Mouse (Mus musculus) kidney, embryonic 14.5 days (tissue): ENCODE measurements around the gene C2cd6. TPM values are rescaled to one million over a fixed set of nuclear protein-coding genes. Genes with fewer than 3 reads are reported as not detected.

ENCODE experiments used
- ATAC-seq: fragments of 200-750 bp; cut with Nextera tagmentation; 2 replicates; pipeline ENCODE4 v1.8.0; 2017; ENCODE audit warnings: moderate number of reproducible peaks, mild to moderate bottlenecking, moderate TSS enrichment, moderate library complexity; ENCODE audit not compliant: low FRiP score, low TSS enrichment
- H3K27ac ChIP-seq: fragments of 300-500 bp; sonication (generic); 2 replicates; pipeline ENCODE4 v1.5.1; 2014; ENCODE audit warnings: low read depth, mild to moderate bottlenecking, low read length, moderate library complexity, mixed read lengths
- H3K27me3 ChIP-seq: fragments of 300-500 bp; sonication (generic); 2 replicates; pipeline ENCODE4 v1.6.1; 2014; ENCODE audit warnings: mild to moderate bottlenecking, low read length; ENCODE audit not compliant: control insufficient read depth, insufficient read depth
- H3K36me3 ChIP-seq: fragments of 300-500 bp; sonication (generic); 2 replicates; pipeline ENCODE4 v1.6.1; 2014; ENCODE audit warnings: low read length, mixed read lengths; ENCODE audit not compliant: control insufficient read depth, insufficient read depth
- H3K4me1 ChIP-seq: fragments of 300-500 bp; sonication (generic); 2 replicates; pipeline ENCODE4 v1.6.1; 2014; ENCODE audit warnings: low read length, mixed read lengths; ENCODE audit not compliant: control insufficient read depth, insufficient read depth
- H3K4me2 ChIP-seq: fragments of 300-500 bp; sonication (generic); replicated peaks from 2 replicates; pipeline ENCODE4 v1.6.1; 2014; ENCODE audit warnings: low read depth, mild to moderate bottlenecking, low read length
- H3K4me3 ChIP-seq: fragments of 300-500 bp; sonication (generic); 2 replicates; pipeline ENCODE4 v1.5.1; 2014; ENCODE audit warnings: mild to moderate bottlenecking, low read length
- H3K9ac ChIP-seq: fragments of 300-500 bp; sonication (generic); 2 replicates; pipeline ENCODE4 v1.6.1; 2014; ENCODE audit warnings: low read depth, mild to moderate bottlenecking, low read length, moderate library complexity
- H3K9me3 ChIP-seq: fragments of 300-500 bp; sonication (generic); 2 replicates; pipeline ENCODE4 v1.6.1; 2016; ENCODE audit warnings: low read length; ENCODE audit not compliant: control insufficient read depth
- WGBS: fragments of 180-500 bp; shearing (Covaris S2); extraction: QIAGEN DNeasy Blood & Tissue Kit; methylation state at CpG from one replicate; pipeline ENCODE4 v1.1.7; 2014; 5-methylcytosine and 5-hydroxymethylcytosine counted together
- polyA plus RNA-seq: library from polyadenylated mRNA; unstranded; fragments of >200 nt; fragmentation: Nextera tagmentation; extraction: Ambion mirVana; gene quantifications from 2 replicates; pipeline ENCODE4 v1.2.1, GENCODE M21; 2014

C2cd6 gene
- polyA plus RNA-seq, 1 experiment from 2014 or later, result not detected

DNA sequence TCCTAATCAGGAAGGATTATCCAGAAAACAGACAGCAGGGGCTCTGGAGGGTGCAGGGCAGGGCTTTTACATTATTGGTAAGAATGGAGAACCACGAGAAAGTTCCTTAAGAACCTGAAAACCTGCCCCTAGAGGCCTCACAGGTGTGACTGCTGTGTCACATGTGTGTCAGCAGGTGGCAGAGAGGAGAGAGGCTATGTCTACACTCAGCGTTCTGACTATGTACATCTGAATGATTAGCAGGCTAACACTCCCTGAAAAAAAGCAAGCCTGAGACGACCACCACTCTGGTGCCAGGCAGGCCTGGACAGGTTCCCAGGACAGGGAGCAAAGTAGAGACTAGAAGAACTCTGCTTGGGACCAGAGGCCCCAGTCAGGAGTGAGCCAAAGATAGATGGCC is 23.8 kb downstream of the C2cd6 start:
- WGBS, result 34% methylated on average over 3 of the region's 3 CpGs
- H3K4me2 ChIP-seq, result no peak overlapping the region
- no peak overlapping the region for H3K4me3 ChIP-seq
- no peak overlapping the region for H3K9ac ChIP-seq
- H3K4me1 ChIP-seq, result no peaks in the 10 kb centered on the region
- no peak overlapping the region for H3K27ac ChIP-seq
- no peak for ATAC-seq
- no peaks in the 10 kb centered on the region for H3K36me3 ChIP-seq
- H3K9me3 ChIP-seq, result no peaks in the 10 kb centered on the region
- H3K27me3 ChIP-seq, result no peaks in the 10 kb centered on the region

DNA sequence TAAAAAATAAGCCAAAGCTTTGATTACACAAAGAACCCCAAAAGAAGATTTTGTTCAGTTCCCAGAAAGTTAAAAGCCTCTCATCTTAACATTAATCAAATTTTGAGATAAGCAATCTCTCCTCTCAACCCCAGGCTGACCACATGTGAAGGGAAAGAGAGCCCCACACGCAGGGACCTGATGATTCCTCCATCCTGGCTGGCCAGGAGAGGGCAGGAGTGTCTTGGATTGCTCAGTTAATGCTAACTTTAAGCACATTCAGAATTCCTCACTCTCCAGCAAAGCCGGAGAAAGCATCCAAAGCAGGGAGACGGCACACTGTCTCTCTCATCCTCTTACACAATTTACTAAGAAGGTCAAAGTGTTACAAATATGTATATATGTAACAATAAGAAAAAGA is 26.7 kb downstream of the C2cd6 start:
- Histone ChIP-seq H3K4me2 (no peak overlapping the region), H3K4me1 (no peaks in the 10 kb centered on the region), H3K4me3 (no peak overlapping the region), H3K9me3 (no peaks in the 10 kb centered on the region), H3K36me3 (no peaks in the 10 kb centered on the region), H3K9ac (no peak overlapping the region), H3K27me3 (no peaks in the 10 kb centered on the region), H3K27ac (no peak overlapping the region)
- WGBS, result 6% methylated on average over 3 of the region's 3 CpGs
- no peak for ATAC-seq

DNA sequence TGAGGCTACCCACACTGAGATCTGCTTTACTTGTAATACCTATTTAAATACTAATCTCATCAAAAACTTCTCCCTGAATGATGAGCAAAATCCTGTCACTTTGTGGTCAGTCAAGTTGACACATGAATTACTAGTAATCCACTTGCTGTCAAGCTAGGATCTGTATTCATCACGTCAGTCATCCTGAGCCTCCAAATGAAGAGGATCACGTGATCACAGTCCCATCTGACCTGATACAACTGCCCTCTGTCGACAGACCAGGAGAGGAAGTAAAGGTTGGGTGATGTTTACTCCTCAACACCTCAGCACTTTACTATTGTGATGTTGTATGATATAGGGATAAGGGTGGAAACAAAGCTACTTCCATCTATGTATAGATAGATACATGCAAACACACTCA is 31.0 kb downstream of the C2cd6 start:
- Histone ChIP-seq H3K4me2 (no peak overlapping the region), H3K27me3 (no peaks in the 10 kb centered on the region), H3K9ac (no peak overlapping the region), H3K9me3 (no peaks in the 10 kb centered on the region), H3K4me1 (no peaks in the 10 kb centered on the region), H3K27ac (no peak overlapping the region), H3K4me3 (no peak overlapping the region), H3K36me3 (no peaks in the 10 kb centered on the region)
- ATAC-seq, result no peak
- 61% methylated on average over 3 of the region's 3 CpGs for WGBS

DNA sequence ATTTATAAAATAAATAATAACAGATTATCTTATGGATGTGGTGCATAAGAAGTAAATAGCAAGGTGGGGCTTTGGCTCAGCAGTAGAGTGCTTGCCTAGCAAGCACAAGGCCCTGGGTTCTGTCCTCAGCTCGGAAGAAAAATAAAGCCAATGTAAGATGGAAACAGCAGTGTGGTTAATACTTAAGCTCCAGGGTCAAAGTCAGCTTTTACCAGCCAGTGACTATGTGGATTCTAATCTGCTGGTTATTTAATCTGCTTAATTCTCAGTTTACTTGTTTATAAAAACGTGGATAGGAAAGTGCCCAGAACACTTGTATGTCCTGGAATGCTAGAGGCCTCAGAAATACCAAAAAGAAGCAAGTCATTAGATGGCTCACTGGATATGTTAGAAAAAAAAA is 37.7 kb downstream of the C2cd6 start:
- no peak for ATAC-seq
- H3K9ac ChIP-seq, result no peak overlapping the region
- no peak overlapping the region for H3K4me3 ChIP-seq
- no peaks in the 10 kb centered on the region for H3K4me1 ChIP-seq
- H3K9me3 ChIP-seq, result no peaks in the 10 kb centered on the region
- no peak overlapping the region for H3K27ac ChIP-seq
- H3K36me3 ChIP-seq, result no peaks in the 10 kb centered on the region
- WGBS, result 70% methylated on average over 2 of the region's 2 CpGs
- no peaks in the 10 kb centered on the region for H3K27me3 ChIP-seq
- H3K4me2 ChIP-seq, result no peak overlapping the region

DNA sequence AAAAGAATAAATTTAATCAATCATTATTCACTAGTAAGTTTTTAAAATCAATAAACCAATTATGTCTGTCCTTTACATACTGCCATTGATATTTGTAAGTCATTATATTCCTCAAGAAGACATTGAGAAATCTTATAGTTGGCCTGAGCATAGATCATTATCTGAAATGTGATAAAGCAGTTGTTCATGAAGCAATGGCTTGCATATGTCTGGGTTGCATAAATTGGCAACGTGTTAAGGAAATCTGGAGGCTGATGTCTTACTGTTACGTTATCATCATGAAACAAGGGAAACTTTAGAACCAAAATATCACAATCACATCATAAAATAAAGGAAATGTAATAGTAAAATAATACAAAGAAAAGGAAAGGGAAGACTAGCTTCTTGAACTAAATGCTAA is 43.4 kb downstream of the C2cd6 start:
- Histone ChIP-seq H3K4me3 (no peak overlapping the region), H3K27ac (no peak overlapping the region), H3K9me3 (no peaks in the 10 kb centered on the region), H3K4me1 (no peaks in the 10 kb centered on the region), H3K9ac (no peak overlapping the region), H3K36me3 (no peaks in the 10 kb centered on the region), H3K27me3 (no peaks in the 10 kb centered on the region), H3K4me2 (no peak overlapping the region)
- 67% methylated on average over 2 of the region's 2 CpGs for WGBS
- ATAC-seq, result no peak

DNA sequence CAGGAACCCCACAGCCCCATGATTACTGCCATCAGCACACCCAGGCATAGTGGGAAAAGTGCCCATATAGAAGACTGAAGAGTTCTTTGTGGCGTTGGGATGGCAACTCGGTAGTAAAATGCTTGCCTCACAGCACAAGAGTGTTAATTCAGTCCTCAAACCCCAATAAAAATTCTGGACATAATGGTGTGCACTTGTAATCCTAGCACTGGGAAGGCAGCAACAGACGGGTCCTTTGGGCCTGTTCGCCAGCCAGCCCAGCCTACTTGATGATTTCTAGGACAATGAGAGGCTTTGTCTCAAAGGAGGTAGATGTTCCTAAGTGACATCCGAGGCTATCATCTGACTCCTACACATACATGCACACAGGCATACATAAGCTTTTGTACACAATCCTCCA is 57.0 kb downstream of the C2cd6 start:
- Histone ChIP-seq H3K27me3 (no peaks in the 10 kb centered on the region), H3K4me3 (no peak overlapping the region), H3K9ac (no peak overlapping the region), H3K9me3 (no peaks in the 10 kb centered on the region), H3K4me2 (no peak overlapping the region), H3K27ac (no peak overlapping the region), H3K36me3 (no peaks in the 10 kb centered on the region), H3K4me1 (no peaks in the 10 kb centered on the region)
- no peak for ATAC-seq
- 78% methylated on average over 5 of the region's 5 CpGs for WGBS

DNA sequence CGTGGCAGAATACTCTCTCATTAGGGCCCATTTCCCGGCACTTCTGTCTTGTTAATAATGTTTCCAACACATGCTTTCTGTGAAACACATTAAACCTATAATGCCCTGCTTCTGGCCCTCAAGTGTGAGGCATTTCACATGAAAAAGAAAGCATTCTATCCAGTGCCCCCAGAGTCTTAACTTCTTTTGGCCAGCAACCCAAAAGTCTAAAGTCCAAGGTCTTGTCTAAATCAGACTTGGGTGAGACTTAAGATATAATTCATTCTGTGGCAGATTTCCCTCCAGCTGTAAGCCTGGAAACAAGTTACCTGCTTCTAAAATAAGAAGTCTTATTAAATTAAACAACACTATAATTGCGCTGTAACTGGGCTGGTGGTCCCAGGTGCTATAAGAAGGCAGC is 73.1 kb downstream of the C2cd6 start:
- no peak for ATAC-seq
- Histone ChIP-seq H3K27ac (no peak overlapping the region), H3K9me3 (no peaks in the 10 kb centered on the region), H3K36me3 (no peaks in the 10 kb centered on the region), H3K4me1 (no peaks in the 10 kb centered on the region), H3K4me3 (no peak overlapping the region), H3K27me3 (no peaks in the 10 kb centered on the region), H3K4me2 (no peak overlapping the region), H3K9ac (no peak overlapping the region)
- WGBS, result 79% methylated on average over 3 of the region's 3 CpGs

DNA sequence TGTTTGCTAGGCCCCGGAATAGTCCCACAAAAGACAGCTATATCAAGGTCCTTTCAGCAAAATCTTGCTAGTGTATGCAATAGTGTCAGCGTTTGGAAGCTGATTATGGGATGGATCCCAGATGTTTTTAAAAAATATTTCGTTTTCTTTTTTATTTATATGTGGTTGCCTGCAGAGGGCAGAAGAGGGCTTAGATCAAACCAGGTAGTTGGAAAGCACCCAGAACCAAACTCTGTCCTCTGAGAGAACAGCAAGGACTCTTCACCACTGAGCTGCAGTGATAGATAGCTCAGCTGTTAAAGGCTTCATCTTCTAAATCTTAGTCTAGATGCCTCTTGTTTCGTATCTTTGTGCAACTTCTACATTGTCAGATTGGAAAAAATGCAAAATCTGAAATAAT is 85.5 kb downstream of the C2cd6 start:
- Histone ChIP-seq H3K4me1 (no peaks in the 10 kb centered on the region), H3K9me3 (no peaks in the 10 kb centered on the region), H3K36me3 (no peaks in the 10 kb centered on the region), H3K27ac (no peak overlapping the region), H3K4me2 (no peak overlapping the region), H3K9ac (no peak overlapping the region), H3K4me3 (no peak overlapping the region), H3K27me3 (no peaks in the 10 kb centered on the region)
- ATAC-seq, result no peak
- 36% methylated on average over 4 of the region's 4 CpGs for WGBS
